Mouse (Mus musculus): ENCODE measurements around the gene Nnmt. TPM values are rescaled to one million over a fixed set of nuclear protein-coding genes. Genes with fewer than 3 reads are reported as not detected.

Nnmt gene
- polyA plus RNA-seq, 1 experiment from 2014 or later: 1.3 TPM

DNA sequence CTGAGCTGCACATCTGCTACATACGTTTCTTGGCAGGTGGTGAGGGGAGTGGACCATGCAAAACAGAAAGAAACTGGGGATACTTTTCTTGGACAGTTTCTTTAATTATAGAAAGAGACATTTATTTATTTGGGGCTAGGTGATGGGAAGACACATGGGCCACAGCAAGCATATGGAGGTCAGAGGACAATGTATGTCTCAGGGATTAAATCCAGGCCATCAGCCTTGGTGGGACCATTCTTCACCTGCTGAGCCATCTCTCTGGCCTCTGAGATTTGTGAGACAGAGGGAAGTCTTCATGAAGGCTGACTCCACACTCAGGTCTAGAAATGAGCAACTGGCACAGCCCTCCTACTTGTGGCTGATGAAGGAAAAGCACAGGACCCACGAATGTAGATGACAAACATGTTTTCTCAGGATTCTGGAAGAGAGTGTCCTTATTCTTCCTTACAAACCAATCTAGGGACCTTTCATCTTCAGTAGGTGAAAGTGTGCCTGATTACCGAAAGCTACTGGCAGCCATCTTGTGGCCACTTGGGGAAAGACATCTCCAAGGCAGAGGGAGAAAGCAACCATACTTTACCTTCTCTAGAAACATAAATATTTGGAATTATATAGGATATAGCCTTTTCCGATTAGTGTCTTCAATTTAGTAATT, 45.3 kb downstream of the Nnmt start:
- WGBS: 25% methylated on average over 4 of the region's 4 CpGs
- Histone ChIP-seq H3K9ac (ENCODE audit: low read depth, low read length) (no peak overlapping the region), H3K9me3 (ENCODE audit: control insufficient read depth, low read length) (no peaks in the 10 kb centered on the region), H3K4me1 (replicated peaks; ENCODE audit: control insufficient read depth, insufficient read depth, low read length) (no peaks in the 10 kb centered on the region), H3K36me3 (ENCODE audit: control insufficient read depth, insufficient read depth, low read length) (no peaks in the 10 kb centered on the region), H3K4me3 (ENCODE audit: low read depth, low read length) (no peak overlapping the region), H3K4me2 (no peak overlapping the region), H3K27me3 (replicated peaks; ENCODE audit: control insufficient read depth, insufficient read depth, low read length) (no peaks in the 10 kb centered on the region), H3K27ac (ENCODE audit: low read depth, low read length) (no peak overlapping the region)
- ATAC-seq (replicated peaks; ENCODE audit: low FRiP score) (no peak), DNase-seq (ENCODE audit: low spot score) (no peak)

DNA sequence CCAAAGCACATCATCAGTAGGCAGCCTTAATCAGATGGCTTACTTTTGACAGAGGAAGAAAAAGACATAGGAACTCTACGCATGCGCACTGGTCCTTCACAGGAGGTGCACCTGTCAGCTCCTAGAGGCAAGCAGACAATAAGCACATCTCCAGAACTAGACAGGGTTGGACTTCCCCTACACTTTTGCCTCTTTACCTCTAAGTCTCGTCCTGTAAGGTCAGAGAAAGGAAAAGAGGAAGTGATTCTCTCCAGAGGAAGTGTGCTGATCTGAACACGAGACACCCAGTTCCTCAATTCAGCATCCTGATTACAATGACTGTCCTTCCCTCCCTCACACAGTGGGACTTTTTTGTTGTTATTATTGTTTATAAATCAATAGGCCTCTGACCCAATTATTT, 46.3 kb downstream of the Nnmt start:
- ATAC-seq (replicated peaks; ENCODE audit: low FRiP score): no peak

DNA sequence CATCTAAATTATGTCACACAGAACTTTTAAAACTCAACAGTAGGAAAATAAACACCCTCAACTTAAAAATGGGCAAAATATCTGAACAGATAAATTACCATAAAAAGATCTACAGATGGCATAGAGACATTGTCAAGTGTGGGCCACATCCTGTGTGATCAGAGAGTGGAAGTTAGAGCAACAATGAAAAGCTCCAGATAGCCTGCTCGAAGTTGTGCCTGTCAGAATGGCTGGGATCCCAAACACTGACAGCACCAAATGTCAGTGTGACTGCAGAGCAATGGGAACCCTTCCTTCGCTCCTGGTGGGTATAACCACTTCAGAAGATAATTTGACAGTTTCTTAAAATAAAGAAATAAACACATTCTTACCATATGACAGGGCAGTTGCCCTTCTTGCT, 55.9 kb downstream of the Nnmt start:
- Histone ChIP-seq H3K4me1 (replicated peaks; ENCODE audit: control insufficient read depth, insufficient read depth, low read length) (no peaks in the 10 kb centered on the region), H3K4me2 (no peak overlapping the region), H3K9ac (ENCODE audit: low read depth, low read length) (no peak overlapping the region), H3K36me3 (ENCODE audit: control insufficient read depth, insufficient read depth, low read length) (no peaks in the 10 kb centered on the region), H3K27ac (ENCODE audit: low read depth, low read length) (no peak overlapping the region), H3K27me3 (replicated peaks; ENCODE audit: control insufficient read depth, insufficient read depth, low read length) (no peaks in the 10 kb centered on the region), H3K9me3 (ENCODE audit: control insufficient read depth, low read length) (no peaks in the 10 kb centered on the region), H3K4me3 (ENCODE audit: low read depth, low read length) (no peak overlapping the region)
- DNase-seq (ENCODE audit: low spot score) (no peak), ATAC-seq (replicated peaks; ENCODE audit: low FRiP score) (no peak)
- WGBS: 63% methylated on average over 2 of the region's 2 CpGs

More for the DNA sequence above, 46.3 kb downstream of the Nnmt start:
- Histone ChIP-seq H3K27me3 (replicated peaks; ENCODE audit: control insufficient read depth, insufficient read depth, low read length) (no peaks in the 10 kb centered on the region), H3K4me2 (no peak overlapping the region), H3K4me3 (ENCODE audit: low read depth, low read length) (no peak overlapping the region), H3K27ac (ENCODE audit: low read depth, low read length) (no peak overlapping the region), H3K9ac (ENCODE audit: low read depth, low read length) (no peak overlapping the region), H3K36me3 (ENCODE audit: control insufficient read depth, insufficient read depth, low read length) (no peaks in the 10 kb centered on the region), H3K4me1 (replicated peaks; ENCODE audit: control insufficient read depth, insufficient read depth, low read length) (no peaks in the 10 kb centered on the region), H3K9me3 (ENCODE audit: control insufficient read depth, low read length) (no peaks in the 10 kb centered on the region)
- no peak for DNase-seq (ENCODE audit: low spot score)
- 46% methylated on average over 4 of the region's 4 CpGs for WGBS

DNA sequence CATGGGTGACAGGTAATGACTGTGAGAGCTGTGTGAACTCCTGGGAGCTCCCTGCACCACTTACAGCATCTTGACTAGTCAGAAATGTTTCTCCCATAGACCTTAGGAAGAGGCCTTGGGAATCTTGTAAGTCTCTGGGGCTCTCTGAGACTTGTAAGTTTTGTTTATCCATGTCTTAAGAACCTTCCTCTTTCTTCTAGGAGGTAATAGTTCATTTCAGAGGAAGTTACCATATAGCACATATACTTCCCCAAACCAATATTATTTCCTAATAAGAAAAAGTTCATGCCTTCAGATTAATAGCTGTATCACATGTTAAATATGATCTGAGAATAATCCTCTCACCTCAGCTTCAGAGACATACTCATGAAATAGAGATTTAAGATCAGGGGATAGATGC, 57.7 kb downstream of the Nnmt start:
- Histone ChIP-seq H3K36me3 (ENCODE audit: control insufficient read depth, insufficient read depth, low read length) (no peaks in the 10 kb centered on the region), H3K4me3 (ENCODE audit: low read depth, low read length) (no peak overlapping the region), H3K4me2 (no peak overlapping the region), H3K9me3 (ENCODE audit: control insufficient read depth, low read length) (no peaks in the 10 kb centered on the region), H3K4me1 (replicated peaks; ENCODE audit: control insufficient read depth, insufficient read depth, low read length) (no peaks in the 10 kb centered on the region), H3K27me3 (replicated peaks; ENCODE audit: control insufficient read depth, insufficient read depth, low read length) (no peaks in the 10 kb centered on the region), H3K27ac (ENCODE audit: low read depth, low read length) (no peak overlapping the region), H3K9ac (ENCODE audit: low read depth, low read length) (no peak overlapping the region)
- DNase-seq (ENCODE audit: low spot score) (no peak), ATAC-seq (replicated peaks; ENCODE audit: low FRiP score) (no peak)

Other genes with a start within 250 kb of the Nnmt start
- 173 TPM in 2 replicates for gene Rexo2, start 124.5 kb downstream of the Nnmt start, polyA plus RNA-seq (2014; fragmentation: Nextera tagmentation; extraction: Ambion mirVana)
- 110 and 121 TPM in 2 replicates for gene Rbm7, start 109.9 kb downstream of the Nnmt start, polyA plus RNA-seq (2014; fragmentation: Nextera tagmentation; extraction: Ambion mirVana)
- gene Gm5617, start 109.7 kb downstream of the Nnmt start, polyA plus RNA-seq (2014; fragmentation: Nextera tagmentation; extraction: Ambion mirVana): 22.0 and 29.8 TPM in 2 replicates
- gene Zbtb16, start 231.1 kb upstream of the Nnmt start, polyA plus RNA-seq (2014; fragmentation: Nextera tagmentation; extraction: Ambion mirVana): 2.3 and 2.8 TPM in 2 replicates